8 mouse cellular contexts compared by ENCODE assay signal in the genomic region with DNA sequence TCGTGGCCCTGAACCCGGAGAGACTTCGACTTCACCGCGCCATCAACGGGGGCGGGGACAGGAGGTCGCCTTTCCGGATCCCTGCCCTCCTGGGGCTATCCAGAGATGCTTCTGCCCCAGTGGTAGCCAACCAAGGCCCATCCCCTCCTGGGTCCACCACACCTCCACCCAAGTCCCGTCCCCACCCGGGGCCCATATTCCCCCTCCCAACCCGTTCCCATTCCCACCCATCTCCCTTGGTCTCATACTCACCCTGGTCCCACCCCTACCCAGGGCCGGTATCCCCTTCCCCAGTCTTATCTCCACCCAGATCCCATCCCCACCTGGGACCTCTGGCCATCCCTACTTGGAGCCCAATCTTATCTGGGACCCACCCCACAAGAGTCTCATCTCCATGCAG. TPM values are rescaled to one million over a fixed set of nuclear protein-coding genes. Genes with fewer than 3 reads are reported as not detected.
DNase-seq lines count a peak whose midpoint lies in the region; ATAC-seq and TF ChIP-seq lines count a peak whose summit lies in the region.

No protein-coding gene starts in this region.

- WGBS in limb, embryonic 11.5 days = 4% methylated on average over 11 of the region's 13 CpGs
- 4% methylated on average over 13 of the region's 13 CpGs for WGBS in olfactory bulb, adult 2 months

- peaks cover 21% of the 10 kb centered on the region for H3K4me1 ChIP-seq in erythroblast, embryonic 14.5 days (ENCODE audit: control insufficient read depth)
- peaks cover 59% of the 10 kb centered on the region for H3K4me1 ChIP-seq in megakaryocyte, embryonic 14.5 days
- 0 out of 2 replicates have a peak, but pooled peaks cover 3% of the 10 kb centered on the region for H3K4me1 ChIP-seq in limb, embryonic 11.5 days (ENCODE audit: control insufficient read depth, insufficient read depth, low read length)
- H3K4me1 ChIP-seq in olfactory bulb, adult 2 months (ENCODE audit: control insufficient read depth, insufficient read depth, low read length) = peaks cover 14% of the 10 kb centered on the region

- H3K36me3 ChIP-seq in erythroblast, embryonic 14.5 days (ENCODE audit: control insufficient read depth) = no peaks in the 10 kb centered on the region
- peaks cover 2% of the 10 kb centered on the region for H3K36me3 ChIP-seq in megakaryocyte, embryonic 14.5 days (replicated peaks; ENCODE audit: low read length)
- H3K36me3 ChIP-seq in limb, embryonic 11.5 days (ENCODE audit: control insufficient read depth, insufficient read depth, low read length) = no peaks in the 10 kb centered on the region

- H3K27ac ChIP-seq in limb, embryonic 11.5 days (replicated peaks; ENCODE audit: low read depth, low read length) = no peak overlapping the region
- H3K27ac ChIP-seq in olfactory bulb, adult 2 months (ENCODE audit: insufficient read depth, low read depth, low read length) = no peak overlapping the region

- no peak for ATAC-seq in erythroblast, adult 5-6 weeks (replicated peaks; ENCODE audit: low FRiP score, poor library complexity, severe bottlenecking)
- ATAC-seq in megakaryocyte, adult 5-6 weeks (ENCODE audit: poor library complexity, severe bottlenecking) = no peak
- ATAC-seq in limb, embryonic 11.5 days (ENCODE audit: insufficient number of reproducible peaks, low FRiP score, low TSS enrichment, low read depth) = peak; percentile 35; the same call in 1 of the 2 replicates

- DNase-seq in limb, embryonic 11.5 days (ENCODE audit: low spot score) = no peak
- no peak for DNase-seq in adrenal gland, postnatal 25 days
- DNase-seq in layer of hippocampus, postnatal 10 days (ENCODE audit: low spot score in 2 of 2) = no peak

- peak overlapping the region; percentile 60 for H3K4me2 ChIP-seq in limb, embryonic 11.5 days (ENCODE audit: low read depth, severe bottlenecking)

- TF ChIP-seq CTCF in olfactory bulb, adult 2 months (IDR thresholded peaks at IDR 0.05; ENCODE audit: insufficient read depth, low read depth, low read length) = no peak

- TF ChIP-seq POLR2A in olfactory bulb, adult 2 months (IDR thresholded peaks at IDR 0.05; ENCODE audit: insufficient read depth, low read depth, low read length) = no peak

- peak overlapping the region; percentile 58 for H3K9ac ChIP-seq in limb, embryonic 11.5 days (ENCODE audit: low read length)

- peaks cover 3% of the 10 kb centered on the region; the same call in 1 of the 2 replicates for H3K9me3 ChIP-seq in erythroblast, embryonic 14.5 days (ENCODE audit: control insufficient read depth, low read length)
- H3K9me3 ChIP-seq in megakaryocyte, embryonic 14.5 days = peaks cover 11% of the 10 kb centered on the region
- H3K9me3 ChIP-seq in limb, embryonic 11.5 days (ENCODE audit: control insufficient read depth, low read length) = no peaks in the 10 kb centered on the region

- H3K4me3 ChIP-seq in erythroblast, embryonic 14.5 days (replicated peaks) = peak overlapping the region; percentile 61
- H3K4me3 ChIP-seq in megakaryocyte, embryonic 14.5 days (replicated peaks) = peak overlapping the region; percentile 94
- H3K4me3 ChIP-seq in limb, embryonic 11.5 days (ENCODE audit: low read depth, low read length) = peak overlapping the region; percentile 22
- H3K4me3 ChIP-seq in olfactory bulb, adult 2 months (ENCODE audit: insufficient read depth, low read depth, low read length) = peak overlapping the region; percentile 47

- H3K27me3 ChIP-seq in erythroblast, embryonic 14.5 days (ENCODE audit: control insufficient read depth) = peaks cover 21% of the 10 kb centered on the region
- H3K27me3 ChIP-seq in megakaryocyte, embryonic 14.5 days (replicated peaks) = peaks cover 20% of the 10 kb centered on the region
- H3K27me3 ChIP-seq in limb, embryonic 11.5 days (ENCODE audit: control insufficient read depth, insufficient read depth, low read length) = 0 out of 2 replicates have a peak, but pooled peaks cover 2% of the 10 kb centered on the region

RNA-seq across cellular contexts. Expression of a gene that starts 36.7 kb away (rescaled TPM):
- polyA plus RNA-seq in erythroblast, embryonic 14.5 days (2012) = 0.06 and 0.13 TPM in 2 replicates
- not detected in 2 replicates for total RNA-seq in erythroblast, adult 5-6 weeks (2015; ENCODE audit: low replicate concordance)
- total RNA-seq in erythroblast, adult 5-6 weeks (2017; ENCODE audit: low replicate concordance) = not detected in 2 replicates
- polyA plus RNA-seq in megakaryocyte, embryonic 14.5 days (2012; ENCODE audit: insufficient read depth, low replicate concordance) = 1.4 and 1.8 TPM in 2 replicates
- 0.30 TPM in 1 of 2 replicates, not detected in the other for total RNA-seq in megakaryocyte, adult 5-6 weeks (2015)
- total RNA-seq in megakaryocyte, adult 5-6 weeks (2017) = 0.26 TPM in 1 of 2 replicates, not detected in the other
- polyA plus RNA-seq in limb, embryonic 11.5 days (2014; fragmentation: Nextera tagmentation; extraction: Ambion mirVana) = 5.0 and 5.7 TPM in 2 replicates
- not detected in 2 replicates for polyA plus RNA-seq in olfactory bulb, adult 2 months (2012; ENCODE audit: insufficient read depth, insufficient read length, low replicate concordance, missing spikeins)
- total RNA-seq in adrenal gland, postnatal 25 days (2021) = 1.6 and 2.3 TPM in 2 replicates
- 1 to 10 TPM; 3.5 to 3.7 TPM for total RNA-seq in layer of hippocampus, postnatal 10 days (2021)

Comparison
In these comparisons a context has a peak if more than half of its experiments do, and no peak if none do; other contexts are left out.
1. H3K4me3 ChIP-seq: peak in every context shown above with its lines; median percentile 94 in megakaryocyte, embryonic 14.5 days; 61 in erythroblast, embryonic 14.5 days; 47 in olfactory bulb, adult 2 months; 22 in limb, embryonic 11.5 days.